ENCODE assay signal across 30 mouse cellular contexts in genomic region chr2:156655626-156656025, GRCm38 (mm10). TPM values are rescaled to one million over a fixed set of nuclear protein-coding genes. Genes with fewer than 3 reads are reported as not detected.
DNase-seq lines count a peak whose midpoint lies in the region; ATAC-seq and TF ChIP-seq lines count a peak whose summit lies in the region.
"Had no signal": no experiment of that assay in that cellular context is flagged by ENCODE, and none has a peak within 500 bp of the region (broad histone marks: within the 10 kb centered on the region; RNA-seq: fewer than 3 reads in every experiment).

No protein-coding gene starts in this region.

- H3K9ac ChIP-seq in ES-Bruce4 (ENCODE audit: low read depth, poor library complexity, severe bottlenecking), result no peak overlapping the region
- H3K9ac ChIP-seq: hindbrain, embryonic 14.5 days; lung, embryonic 15.5 days; midbrain, embryonic 12.5 days; neural tube, embryonic 13.5 days had no signal

- TF ChIP-seq CTCF in cerebellum, adult 2 months (IDR thresholded peaks at IDR 0.05; ENCODE audit: borderline replicate concordance, insufficient read depth, low read depth, low read length), result peak; percentile 30; the same call in 1 of the 2 replicates
- peak; percentile 31; the same call in 1 of the 2 replicates for TF ChIP-seq CTCF in left cerebral cortex, adult 2 months (IDR thresholded peaks at IDR 0.05)
- TF ChIP-seq CTCF in ES-Bruce4 (IDR thresholded peaks at IDR 0.05; ENCODE audit: low read depth, low read length), result peak; percentile 45
- TF ChIP-seq CTCF in cortical plate, adult 2 months (IDR thresholded peaks at IDR 0.05; ENCODE audit: extremely low read depth, insufficient read depth, low read length), result 0 out of 2 replicates have a peak, but pooled peaks have one; percentile 10

- TF ChIP-seq EP300 in ES-Bruce4 (IDR thresholded peaks at IDR 0.05; ENCODE audit: insufficient read depth, low read depth, low read length), result no peak

- no peak for ATAC-seq in cerebellum, adult (ENCODE audit: insufficient number of reproducible peaks, low FRiP score, low TSS enrichment)
- ATAC-seq: CD4-positive, CD25-positive, alpha-beta regulatory T cell, adult 4 months; intestine, postnatal 0 days; Patski had no signal

- intact Hi-C loops in left cerebral cortex, adult 2 months (cut with DNase I), result loop anchor here (2.0 kb wide), 1 partner anchor 43 kb away; the partner anchor contains the start of gene Dlgap4

- no peak for DNase-seq in cerebellum, adult 2 months
- no peak for DNase-seq in left cerebral cortex, adult 2 months (ENCODE audit: extremely low spot score in 1 of 2, low spot score in 2 of 2)
- DNase-seq in left cerebral cortex, adult 8-10 months (ENCODE audit: low spot score in 2 of 2), result no peak
- no peak for DNase-seq in urinary bladder, postnatal 10 days (ENCODE audit: low spot score)
- DNase-seq in right cerebral cortex, postnatal 36 days (ENCODE audit: low spot score in 2 of 2), result no peak
- DNase-seq: cerebellum, adult 11-12 months; cerebellum, postnatal 10 days; gastrocnemius, postnatal 36 days; heart, adult 18-20 months; heart, postnatal 36 days; kidney, adult 9 months; kidney, postnatal 14 days; layer of hippocampus, postnatal 36 days; liver; lung, postnatal 36 days; right cerebral cortex, postnatal 14 days; spleen, adult 18-20 months; thymus, adult 18-20 months; thymus, postnatal 36 days had no signal

- H3K27me3 ChIP-seq in cerebellum, adult 2 months (ENCODE audit: control insufficient read depth, insufficient read depth, low read length), result no peaks in the 10 kb centered on the region
- no peaks in the 10 kb centered on the region for H3K27me3 ChIP-seq in ES-Bruce4 (ENCODE audit: control insufficient read depth, insufficient read depth, low read length, poor library complexity, severe bottlenecking)
- H3K27me3 ChIP-seq: lung, embryonic 15.5 days had no signal

- no peak for TF ChIP-seq POLR2A in cerebellum, adult 2 months (IDR thresholded peaks at IDR 0.05; ENCODE audit: borderline replicate concordance, insufficient read depth, low read length)
- TF ChIP-seq POLR2A in ES-Bruce4 (IDR thresholded peaks at IDR 0.05; ENCODE audit: insufficient read depth, low read length), result no peak
- TF ChIP-seq POLR2A in cortical plate, adult 2 months (IDR thresholded peaks at IDR 0.05; ENCODE audit: extremely low read depth, insufficient read depth, low read length), result no peak

- no peak overlapping the region for H3K4me3 ChIP-seq in cerebellum, adult 2 months (replicated peaks; ENCODE audit: insufficient read depth, low read depth, low read length)
- H3K4me3 ChIP-seq in left cerebral cortex, adult 2 months, result no peak overlapping the region
- no peak overlapping the region for H3K4me3 ChIP-seq in ES-Bruce4 (ENCODE audit: low read depth, low read length)
- no peak overlapping the region for H3K4me3 ChIP-seq in cortical plate, adult 2 months (ENCODE audit: insufficient read depth, low read length)
- H3K4me3 ChIP-seq: erythroblast, embryonic 14.5 days; lung, embryonic 15.5 days; midbrain, embryonic 12.5 days; neural tube, embryonic 13.5 days had no signal

- H3K36me3 ChIP-seq in ES-Bruce4 (ENCODE audit: control insufficient read depth, insufficient read depth, low read length, poor library complexity, severe bottlenecking), result no peaks in the 10 kb centered on the region
- H3K36me3 ChIP-seq: lung, embryonic 15.5 days; midbrain, embryonic 12.5 days; neural tube, embryonic 13.5 days had no signal

- H3K27ac ChIP-seq in cerebellum, adult 2 months (ENCODE audit: insufficient read depth, low read length), result no peak overlapping the region
- peak overlapping the region; percentile 47; the same call in 1 of the 2 replicates for H3K27ac ChIP-seq in left cerebral cortex, adult 2 months
- H3K27ac ChIP-seq in ES-Bruce4 (ENCODE audit: insufficient read depth, low read length), result no peak overlapping the region
- H3K27ac ChIP-seq in cortical plate, adult 2 months (ENCODE audit: insufficient read depth, low read length), result no peak overlapping the region
- H3K27ac ChIP-seq: hindbrain, embryonic 14.5 days; lung, embryonic 15.5 days; midbrain, embryonic 12.5 days; neural tube, embryonic 13.5 days had no signal

- 72% methylated on average over 5 of the region's 5 CpGs for WGBS in cerebellum, adult 2 months

- peaks cover 57% of the 10 kb centered on the region for H3K4me1 ChIP-seq in cerebellum, adult 2 months (ENCODE audit: control insufficient read depth, insufficient read depth, low read length)
- peaks cover 2% of the 10 kb centered on the region for H3K4me1 ChIP-seq in ES-Bruce4 (ENCODE audit: control insufficient read depth, insufficient read depth, low read length)
- peaks cover 32% of the 10 kb centered on the region for H3K4me1 ChIP-seq in cortical plate, adult 2 months (ENCODE audit: control insufficient read depth, insufficient read depth, low read length)
- H3K4me1 ChIP-seq: lung, embryonic 15.5 days; midbrain, embryonic 12.5 days had no signal

- no peaks in the 10 kb centered on the region for H3K9me3 ChIP-seq in ES-Bruce4 (replicated peaks; ENCODE audit: control insufficient read depth, insufficient read depth, low read length, poor library complexity, severe bottlenecking)
- H3K9me3 ChIP-seq: lung, embryonic 15.5 days; midbrain, embryonic 12.5 days; neural tube, embryonic 13.5 days had no signal

RNA-seq across cellular contexts. Expression of gene Dlgap4, which starts 42.1 kb away (rescaled TPM):
- 126 and 130 TPM in 2 replicates for polyA plus RNA-seq in cerebellum, adult 2 months (2012; rRNA removed)
- total RNA-seq in left cerebral cortex, adult 2 months (2021), result 100 to 1,000 TPM; 248 to 254 TPM
- 100 to 1,000 TPM; 201 to 218 (median 204) TPM for total RNA-seq in left cerebral cortex, adult 8-10 months (2022)
- polyA plus RNA-seq in ES-Bruce4 (2011; ENCODE audit: insufficient read depth, insufficient read length, low read depth, missing spikeins), result 60.6 and 79.3 TPM in 2 replicates
- polyA plus RNA-seq in cortical plate, adult 2 months (2012; rRNA removed), result 205 and 222 TPM in 2 replicates
